Mouse (Mus musculus): ENCODE measurements around the gene P4ha2. TPM values are rescaled to one million over a fixed set of nuclear protein-coding genes. Genes with fewer than 3 reads are reported as not detected.

Gene P4ha2
- polyA plus RNA-seq, 1 experiment from 2014 or later = 123 TPM

GRCm38 (mm10) chr11:54169432-54170295 is 69.8 kb downstream of the P4ha2 start:
- Histone ChIP-seq H3K27ac (replicated peaks) (no peak overlapping the region), H3K36me3 (no peaks in the 10 kb centered on the region), H3K9ac (no peak overlapping the region), H3K27me3 (no peaks in the 10 kb centered on the region), H3K9me3 (replicated peaks) (no peaks in the 10 kb centered on the region), H3K4me1 (no peaks in the 10 kb centered on the region), H3K4me2 (replicated peaks) (no peak overlapping the region), H3K4me3 (replicated peaks) (no peak overlapping the region)
- WGBS = 38% methylated on average over 3 of the region's 3 CpGs
- no peak for ATAC-seq (ENCODE audit: insufficient number of reproducible peaks, low FRiP score, low TSS enrichment, low read depth)

- WGBS = 57% methylated on average over 2 of the region's 2 CpGs
- Histone ChIP-seq H3K4me1 (no peaks in the 10 kb centered on the region), H3K9ac (no peak overlapping the region), H3K4me2 (replicated peaks) (no peak overlapping the region), H3K36me3 (no peaks in the 10 kb centered on the region), H3K4me3 (replicated peaks) (no peak overlapping the region), H3K27me3 (no peaks in the 10 kb centered on the region), H3K27ac (replicated peaks) (no peak overlapping the region), H3K9me3 (replicated peaks) (no peaks in the 10 kb centered on the region)
- ATAC-seq (ENCODE audit: insufficient number of reproducible peaks, low FRiP score, low TSS enrichment, low read depth) = no peak
Measured at GRCm38 (mm10) chr11:54171175-54171574, 71.3 kb downstream of the P4ha2 start.

GRCm38 (mm10) chr11:54174226-54174625 is 74.3 kb downstream of the P4ha2 start:
- ATAC-seq (ENCODE audit: insufficient number of reproducible peaks, low FRiP score, low TSS enrichment, low read depth) = no peak
- no peak overlapping the region for H3K27ac ChIP-seq (replicated peaks)

DNA sequence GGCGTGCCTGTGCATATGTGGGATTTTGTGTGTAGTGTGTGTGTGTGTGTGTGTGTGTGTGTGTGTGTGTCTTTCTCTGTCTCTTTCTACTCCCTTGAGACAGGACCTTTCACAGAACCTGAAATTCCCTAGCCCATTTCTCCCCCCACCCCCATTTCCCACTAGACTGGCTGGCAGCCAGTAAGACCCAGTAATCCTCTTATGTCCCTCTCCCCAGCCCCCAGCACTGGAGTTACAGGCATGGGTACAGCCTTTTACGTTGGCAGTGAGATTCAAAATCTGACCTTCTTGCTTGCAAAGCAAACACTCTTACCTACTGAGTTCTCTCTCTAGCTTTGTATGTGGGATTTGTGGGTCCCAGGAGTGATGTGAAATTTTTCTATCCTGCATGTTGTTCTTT is 75.0 kb downstream of the P4ha2 start:
- Histone ChIP-seq H3K36me3 (no peaks in the 10 kb centered on the region), H3K4me1 (no peaks in the 10 kb centered on the region), H3K4me3 (replicated peaks) (no peak overlapping the region), H3K9me3 (replicated peaks) (no peaks in the 10 kb centered on the region), H3K9ac (no peak overlapping the region), H3K4me2 (replicated peaks) (no peak overlapping the region), H3K27me3 (no peaks in the 10 kb centered on the region), H3K27ac (replicated peaks) (no peak overlapping the region)
- no peak for ATAC-seq (ENCODE audit: insufficient number of reproducible peaks, low FRiP score, low TSS enrichment, low read depth)
- WGBS = 67% methylated on average over 2 of the region's 2 CpGs

More at GRCm38 (mm10) chr11:54174226-54174625, 74.3 kb downstream of the P4ha2 start:
- H3K4me3 ChIP-seq (replicated peaks) = no peak overlapping the region
- no peaks in the 10 kb centered on the region for H3K4me1 ChIP-seq
- no peaks in the 10 kb centered on the region for H3K9me3 ChIP-seq (replicated peaks)
- WGBS = 91% methylated on average over 4 of the region's 4 CpGs
- H3K36me3 ChIP-seq = no peaks in the 10 kb centered on the region
- H3K27me3 ChIP-seq = no peaks in the 10 kb centered on the region
- H3K4me2 ChIP-seq (replicated peaks) = no peak overlapping the region
- H3K9ac ChIP-seq = no peak overlapping the region

Other genes with a start within 250 kb of the P4ha2 start
- gene Gm12216, start 240.8 kb upstream of the P4ha2 start, polyA plus RNA-seq (2015; fragmentation: Nextera tagmentation; extraction: Ambion mirVana) = 1.3 and 1.6 TPM in 2 replicates
- 8.5 TPM in 2 replicates for gene Slc22a5, start 208.4 kb upstream of the P4ha2 start, polyA plus RNA-seq (2015; fragmentation: Nextera tagmentation; extraction: Ambion mirVana)
- gene Slc22a21, start 119.8 kb upstream of the P4ha2 start, polyA plus RNA-seq (2015; fragmentation: Nextera tagmentation; extraction: Ambion mirVana) = 5.0 TPM in 2 replicates
- gene Slc22a4, start 72.0 kb upstream of the P4ha2 start, polyA plus RNA-seq (2015; fragmentation: Nextera tagmentation; extraction: Ambion mirVana) = 5.6 and 6.1 TPM in 2 replicates
- 168 and 169 TPM in 2 replicates for gene Pdlim4, start 31.1 kb upstream of the P4ha2 start, polyA plus RNA-seq (2015; fragmentation: Nextera tagmentation; extraction: Ambion mirVana)
- not detected in 2 replicates for gene Csf2, start 149.6 kb downstream of the P4ha2 start, polyA plus RNA-seq (2015; fragmentation: Nextera tagmentation; extraction: Ambion mirVana)
- gene Il3, start 167.2 kb downstream of the P4ha2 start, polyA plus RNA-seq (2015; fragmentation: Nextera tagmentation; extraction: Ambion mirVana) = not detected in 2 replicates
- 2.7 and 5.7 TPM in 2 replicates for gene Acsl6, start 203.7 kb downstream of the P4ha2 start, polyA plus RNA-seq (2015; fragmentation: Nextera tagmentation; extraction: Ambion mirVana)